Mouse (Mus musculus) limb, embryonic 13.5 days (tissue): ENCODE results near the gene 6430571L13Rik. TPM values are rescaled to one million over a fixed set of nuclear protein-coding genes. Genes with fewer than 3 reads are reported as not detected.

ENCODE experiments used
- ATAC-seq: fragments of 200-750 bp; cut with Nextera tagmentation; 2 replicates; pipeline ENCODE4 v1.8.0; 2017; ENCODE audit warnings: low read depth, moderate number of reproducible peaks, moderate TSS enrichment; ENCODE audit not compliant: low FRiP score
- H3K27ac ChIP-seq: fragments of 300-500 bp; sonication (generic); 2 replicates; pipeline ENCODE4 v1.5.1; 2015; ENCODE audit warnings: inconsistent platforms, mild to moderate bottlenecking, moderate library complexity
- H3K27me3 ChIP-seq: fragments of 300-500 bp; sonication (generic); 2 replicates; pipeline ENCODE4 v1.6.1; 2015; ENCODE audit warnings: mild to moderate bottlenecking, inconsistent platforms
- H3K36me3 ChIP-seq: fragments of 300-500 bp; sonication (generic); 2 replicates; pipeline ENCODE4 v1.6.1; 2015; ENCODE audit warnings: inconsistent platforms, mild to moderate bottlenecking, moderate library complexity
- H3K4me1 ChIP-seq: fragments of 300-500 bp; sonication (generic); 2 replicates; pipeline ENCODE4 v1.6.1; 2015; ENCODE audit warnings: inconsistent platforms
- H3K4me2 ChIP-seq: fragments of 300-500 bp; sonication (generic); replicated peaks from 2 replicates; pipeline ENCODE4 v1.6.1; 2015; ENCODE audit warnings: inconsistent platforms, mild to moderate bottlenecking, moderate library complexity
- H3K4me3 ChIP-seq: fragments of 300-500 bp; sonication (generic); 2 replicates; pipeline ENCODE4 v1.5.1; 2015; ENCODE audit warnings: moderate library complexity, mild to moderate bottlenecking, inconsistent platforms
- H3K9ac ChIP-seq: fragments of 300-500 bp; sonication (generic); 2 replicates; pipeline ENCODE4 v1.6.1; 2015; ENCODE audit warnings: mild to moderate bottlenecking, inconsistent platforms
- H3K9me3 ChIP-seq: fragments of 300-500 bp; sonication (generic); 2 replicates; pipeline ENCODE4 v1.6.1; 2016; ENCODE audit warnings: inconsistent platforms
- WGBS: fragments of 180-500 bp; shearing (Covaris S2); methylation state at CpG from one replicate; pipeline ENCODE4 v1.1.7; 2015; 5-methylcytosine and 5-hydroxymethylcytosine counted together
- polyA plus RNA-seq: library from polyadenylated mRNA; unstranded; fragments of >200 nt; fragmentation: Nextera tagmentation; extraction: Ambion mirVana; gene quantifications from 2 replicates; pipeline ENCODE4 v1.2.1, GENCODE M21; 2015

6430571L13Rik gene
- polyA plus RNA-seq, 1 experiment from 2014 or later = 1.1 TPM

- Histone ChIP-seq H3K9me3 (no peaks in the 10 kb centered on the region), H3K4me1 (peaks cover 13% of the 10 kb centered on the region), H3K27ac (no peak overlapping the region), H3K9ac (peak overlapping the region; percentile 74), H3K4me2 (peak overlapping the region; percentile 99), H3K4me3 (peak overlapping the region; percentile 72), H3K36me3 (no peaks in the 10 kb centered on the region), H3K27me3 (peaks cover 94% of the 10 kb centered on the region)
- ATAC-seq = no peak; the same call in 1 of the 2 replicates
- WGBS = under 1% methylated on average over 28 of the region's 45 CpGs
Measured at GRCm38 (mm10) chr9:107400060-107400511, 59.7 kb downstream of the 6430571L13Rik start.

- no peak for ATAC-seq
- Histone ChIP-seq H3K27ac (no peak overlapping the region), H3K9ac (no peak overlapping the region; the same call in 1 of the 2 replicates), H3K4me2 (peak overlapping the region; percentile 99), H3K4me3 (peak overlapping the region; percentile 72), H3K36me3 (no peaks in the 10 kb centered on the region), H3K4me1 (peaks cover 13% of the 10 kb centered on the region), H3K27me3 (peaks cover 94% of the 10 kb centered on the region), H3K9me3 (no peaks in the 10 kb centered on the region)
- WGBS = 8% methylated on average over 13 of the region's 13 CpGs
Measured at GRCm38 (mm10) chr9:107400666-107401285, 60.4 kb downstream of the 6430571L13Rik start.

Other genes with a start within 250 kb of the 6430571L13Rik start
- gene Dock3, start 108.7 kb upstream of the 6430571L13Rik start, polyA plus RNA-seq = 0.37 and 0.64 TPM in 2 replicates
- 6.3 and 6.7 TPM in 2 replicates for gene Mapkapk3, start 50.7 kb upstream of the 6430571L13Rik start, polyA plus RNA-seq
- 9.8 and 9.9 TPM in 2 replicates for gene Cish, start 44.6 kb upstream of the 6430571L13Rik start, polyA plus RNA-seq
- gene Hemk1, start 2.3 kb upstream of the 6430571L13Rik start, polyA plus RNA-seq = 12.6 and 14.4 TPM in 2 replicates
- gene Cacna2d2, start 59.0 kb downstream of the 6430571L13Rik start, polyA plus RNA-seq = 0.56 and 0.68 TPM in 2 replicates
- gene Tmem115, start 193.3 kb downstream of the 6430571L13Rik start, polyA plus RNA-seq = 46.9 and 47.8 TPM in 2 replicates
- 21.1 and 21.2 TPM in 2 replicates for gene Cyb561d2, start 201.6 kb downstream of the 6430571L13Rik start, polyA plus RNA-seq
- 41.8 and 44.2 TPM in 2 replicates for gene Nprl2, start 201.6 kb downstream of the 6430571L13Rik start, polyA plus RNA-seq
- 1.7 and 2.1 TPM in 2 replicates for gene Zmynd10, start 206.7 kb downstream of the 6430571L13Rik start, polyA plus RNA-seq
- gene Rassf1, start 211.0 kb downstream of the 6430571L13Rik start, polyA plus RNA-seq = 77.1 and 83.2 TPM in 2 replicates
- gene Tusc2, start 222.7 kb downstream of the 6430571L13Rik start, polyA plus RNA-seq = 43.7 and 46.5 TPM in 2 replicates
- 127 and 130 TPM in 2 replicates for gene Hyal2, start 227.3 kb downstream of the 6430571L13Rik start, polyA plus RNA-seq
- 13.4 and 15.5 TPM in 2 replicates for gene Hyal1, start 236.3 kb downstream of the 6430571L13Rik start, polyA plus RNA-seq
- gene Naa80, start 238.3 kb downstream of the 6430571L13Rik start, polyA plus RNA-seq = 18.4 and 19.6 TPM in 2 replicates
- 1.5 and 1.7 TPM in 2 replicates for gene Hyal3, start 240.2 kb downstream of the 6430571L13Rik start, polyA plus RNA-seq
- gene Ifrd2, start 247.0 kb downstream of the 6430571L13Rik start, polyA plus RNA-seq = 44.3 and 49.5 TPM in 2 replicates